Mouse (Mus musculus) G1E (cell line): ENCODE results near the gene Borcs6.

Source experiments
- CTCF ChIP-seq: IDR thresholded peaks from 2 replicates; pipeline ENCODE4 v1.5.1; 2012; ENCODE audit warnings: low read depth, low read length, inconsistent platforms, mixed read lengths
- POLR2AphosphoS5 ChIP-seq: IDR thresholded peaks from 2 replicates; pipeline ENCODE4 v1.6.1; 2012; ENCODE audit warnings: low read depth, low read length, inconsistent platforms; ENCODE audit not compliant: insufficient replicate concordance

- TF ChIP-seq CTCF (no peak), POLR2AphosphoS5 (no peak)
Measured at GRCm38 (mm10) chr11:69105227-69105626, 45.7 kb downstream of the Borcs6 start.
